Mouse (Mus musculus): ENCODE measurements around the gene Ceacam13.
"Not testable (repeated sequence)": the region's sequence is repeated elsewhere in the genome, so short reads cannot be mapped to it uniquely, and the experiment has no call there.

Gene Ceacam13

GRCm38 (mm10) chr7:18009589-18009988 is at the start of gene Ceacam13:
TSS of gene Ceacam13 (plus strand) at chr7:18009889.
- no peak for DNase-seq

GRCm38 (mm10) chr7:17971824-17972223 is 37.9 kb upstream of the Ceacam13 start, which contains the start of gene Ceacam11:
TSS of gene Ceacam11 (plus strand) at chr7:17972124.
- no peak for DNase-seq

GRCm38 (mm10) chr7:18001131-18001530 is 8.6 kb upstream of the Ceacam13 start:
- DNase-seq: not testable (repeated sequence)

GRCm38 (mm10) chr7:18065629-18066028 is 55.9 kb downstream of the Ceacam13 start, which contains the start of gene Ceacam12:
TSS of gene Ceacam12 (plus strand) at chr7:18065929.
- no peak for DNase-seq
